Mouse (Mus musculus) testis, adult 2 months (tissue): Measurements from ENCODE around the gene Paqr6. TPM values are rescaled to one million over a fixed set of nuclear protein-coding genes. Genes with fewer than 3 reads are reported as not detected.

Experiments
- H3K27ac ChIP-seq: fragments of 200-500 bp; 2 replicates; pipeline ENCODE4 v1.5.1; 2012; ENCODE audit warnings: low read depth, low read length; ENCODE audit not compliant: control insufficient read depth, insufficient read depth
- H3K27me3 ChIP-seq: fragments of 200-500 bp; 2 replicates; pipeline ENCODE4 v1.6.1; 2012; ENCODE audit warnings: mild to moderate bottlenecking, low read length, moderate library complexity; ENCODE audit not compliant: control insufficient read depth, insufficient read depth
- H3K36me3 ChIP-seq: fragments of 200-500 bp; 2 replicates; pipeline ENCODE4 v1.6.1; 2012; ENCODE audit warnings: mild to moderate bottlenecking, low read length; ENCODE audit not compliant: control insufficient read depth, insufficient read depth
- H3K4me1 ChIP-seq: fragments of 200-500 bp; 2 replicates; pipeline ENCODE4 v1.6.1; 2012; ENCODE audit warnings: low read length; ENCODE audit not compliant: control insufficient read depth, insufficient read depth
- H3K4me3 ChIP-seq: fragments of 200-500 bp; 2 replicates; pipeline ENCODE4 v1.5.1; 2012; ENCODE audit warnings: low read depth, mild to moderate bottlenecking, low read length, moderate library complexity, mixed read lengths; ENCODE audit not compliant: control insufficient read depth
- CTCF ChIP-seq: fragments of 200-500 bp; IDR thresholded peaks from 2 replicates; pipeline ENCODE4 v1.5.1; 2012; ENCODE audit warnings: low read depth, mild to moderate bottlenecking, inconsistent platforms, low read length, moderate library complexity; ENCODE audit not compliant: control insufficient read depth, insufficient read depth, insufficient replicate concordance
- POLR2A ChIP-seq: fragments of 200-500 bp; IDR thresholded peaks from 2 replicates; pipeline ENCODE4 v1.6.1; 2012; ENCODE audit warnings: low read depth, mild to moderate bottlenecking, inconsistent platforms, low read length, moderate library complexity; ENCODE audit not compliant: control insufficient read depth
- polyA plus RNA-seq: library from polyadenylated mRNA; depleted of rRNA; stranded (reverse); fragments of >200 nt; gene quantifications from 2 replicates; pipeline ENCODE4 v1.2.3, GENCODE M21; 2012; rRNA removed

The Paqr6 gene
- polyA plus RNA-seq, 1 experiment = 6.4 TPM

GRCm38 (mm10) chr3:88410645-88411031, 46.3 kb downstream of the Paqr6 start:
- H3K4me3 ChIP-seq = peak overlapping the region; percentile 61
- no peaks in the 10 kb centered on the region for H3K27me3 ChIP-seq
- H3K36me3 ChIP-seq = no peaks in the 10 kb centered on the region
- H3K27ac ChIP-seq = peak overlapping the region; percentile 54
- H3K4me1 ChIP-seq = peaks cover 9% of the 10 kb centered on the region
- no peak for TF ChIP-seq CTCF
- TF ChIP-seq POLR2A = no peak

GRCm38 (mm10) chr3:88411681-88412080, 47.3 kb downstream of the Paqr6 start:
- TF ChIP-seq CTCF (no peak), POLR2A (no peak)
- Histone ChIP-seq H3K27ac (no peak overlapping the region), H3K36me3 (no peaks in the 10 kb centered on the region), H3K27me3 (no peaks in the 10 kb centered on the region), H3K4me1 (peaks cover 9% of the 10 kb centered on the region), H3K4me3 (no peak overlapping the region)

- TF ChIP-seq CTCF (no peak), POLR2A (no peak)
- H3K4me1 ChIP-seq = peaks cover 9% of the 10 kb centered on the region
- no peak overlapping the region for H3K27ac ChIP-seq
- no peaks in the 10 kb centered on the region; the same call in 1 of the 2 replicates for H3K36me3 ChIP-seq
- no peak overlapping the region for H3K4me3 ChIP-seq
- H3K27me3 ChIP-seq = no peaks in the 10 kb centered on the region
Measured at GRCm38 (mm10) chr3:88412636-88413035, 48.3 kb downstream of the Paqr6 start.

GRCm38 (mm10) chr3:88415668-88416067, 51.3 kb downstream of the Paqr6 start:
- peaks cover 3% of the 10 kb centered on the region; the same call in 1 of the 2 replicates for H3K4me1 ChIP-seq
- H3K27ac ChIP-seq = no peak overlapping the region
- TF ChIP-seq POLR2A (no peak), CTCF (no peak)
- H3K4me3 ChIP-seq = no peak overlapping the region
- peaks cover 4% of the 10 kb centered on the region for H3K36me3 ChIP-seq
- no peaks in the 10 kb centered on the region for H3K27me3 ChIP-seq

DNA sequence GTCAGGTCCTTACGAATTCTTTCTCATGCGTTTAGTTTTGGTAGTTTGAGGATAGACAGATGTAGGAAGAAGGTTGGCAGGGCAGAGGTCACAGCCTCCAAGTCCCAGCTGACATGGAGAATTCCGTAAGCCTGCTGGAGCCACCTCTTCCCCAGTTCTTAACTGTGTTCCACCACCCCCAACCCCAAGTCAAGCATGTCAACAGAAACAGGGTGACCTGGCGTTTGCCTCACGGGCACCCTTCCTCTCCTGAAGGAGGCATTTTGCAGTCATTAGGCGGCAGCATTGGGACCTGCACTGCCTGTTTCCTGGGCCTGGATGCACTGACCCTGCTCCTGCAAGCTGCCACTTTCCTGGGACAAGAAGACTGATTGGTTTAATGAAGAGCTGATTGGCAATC, 53.6 kb downstream of the Paqr6 start:
- Histone ChIP-seq H3K27ac (no peak overlapping the region), H3K4me3 (no peak overlapping the region), H3K36me3 (peaks cover 4% of the 10 kb centered on the region), H3K4me1 (no peaks in the 10 kb centered on the region), H3K27me3 (no peaks in the 10 kb centered on the region)
- TF ChIP-seq POLR2A = no peak
- TF ChIP-seq CTCF = no peak

Other genes with a start within 250 kb of the Paqr6 start
- gene Mef2d, start 222.2 kb upstream of the Paqr6 start, polyA plus RNA-seq = 16.0 and 17.6 TPM in 2 replicates
- 3.3 and 3.9 TPM in 2 replicates for gene Rhbg, start 109.9 kb upstream of the Paqr6 start, polyA plus RNA-seq
- 2.2 and 2.8 TPM in 2 replicates for gene Gm38392, start 77.4 kb upstream of the Paqr6 start, polyA plus RNA-seq
- 654 and 688 TPM in 2 replicates for gene Tsacc, start 67.6 kb upstream of the Paqr6 start, polyA plus RNA-seq
- gene Cct3, start 67.5 kb upstream of the Paqr6 start, polyA plus RNA-seq = 342 and 349 TPM in 2 replicates
- 21.7 and 22.5 TPM in 2 replicates for gene Glmp, start 39.6 kb upstream of the Paqr6 start, polyA plus RNA-seq
- gene Tmem79, start 28.4 kb upstream of the Paqr6 start, polyA plus RNA-seq = 9.5 TPM in 2 replicates
- gene Smg5, start 28.3 kb upstream of the Paqr6 start, polyA plus RNA-seq = 105 and 112 TPM in 2 replicates
- gene Bglap3, start 8.2 kb downstream of the Paqr6 start, polyA plus RNA-seq = 1.7 TPM in 1 of 2 replicates, not detected in the other
- 0.31 and 0.42 TPM in 2 replicates for gene Bglap2, start 14.1 kb downstream of the Paqr6 start, polyA plus RNA-seq
- not detected in 2 replicates for gene Bglap, start 19.9 kb downstream of the Paqr6 start, polyA plus RNA-seq
- gene Pmf1, start 45.7 kb downstream of the Paqr6 start, polyA plus RNA-seq = 27.5 and 27.9 TPM in 2 replicates
- 12.2 and 12.7 TPM in 2 replicates for gene Slc25a44, start 60.6 kb downstream of the Paqr6 start, polyA plus RNA-seq
- 58.9 and 66.2 TPM in 2 replicates for gene Sema4a, start 96.6 kb downstream of the Paqr6 start, polyA plus RNA-seq
- 14.4 and 16.7 TPM in 2 replicates for gene Lmna, start 145.4 kb downstream of the Paqr6 start, polyA plus RNA-seq
- 1.4 and 1.5 TPM in 2 replicates for gene Mex3a, start 167.8 kb downstream of the Paqr6 start, polyA plus RNA-seq
- 0.10 and 1.9 TPM in 2 replicates for gene Rab25, start 183.7 kb downstream of the Paqr6 start, polyA plus RNA-seq
- gene Lamtor2, start 188.5 kb downstream of the Paqr6 start, polyA plus RNA-seq = 46.9 and 53.9 TPM in 2 replicates
- 51.4 and 55.3 TPM in 2 replicates for gene Ubqln4, start 189.2 kb downstream of the Paqr6 start, polyA plus RNA-seq
- gene Ssr2, start 211.3 kb downstream of the Paqr6 start, polyA plus RNA-seq = 128 and 161 TPM in 2 replicates
- 512 and 614 TPM in 2 replicates for gene Arhgef2, start 241.4 kb downstream of the Paqr6 start, polyA plus RNA-seq